ENCODE assay signal across 14 mouse cellular contexts in the genomic region with DNA sequence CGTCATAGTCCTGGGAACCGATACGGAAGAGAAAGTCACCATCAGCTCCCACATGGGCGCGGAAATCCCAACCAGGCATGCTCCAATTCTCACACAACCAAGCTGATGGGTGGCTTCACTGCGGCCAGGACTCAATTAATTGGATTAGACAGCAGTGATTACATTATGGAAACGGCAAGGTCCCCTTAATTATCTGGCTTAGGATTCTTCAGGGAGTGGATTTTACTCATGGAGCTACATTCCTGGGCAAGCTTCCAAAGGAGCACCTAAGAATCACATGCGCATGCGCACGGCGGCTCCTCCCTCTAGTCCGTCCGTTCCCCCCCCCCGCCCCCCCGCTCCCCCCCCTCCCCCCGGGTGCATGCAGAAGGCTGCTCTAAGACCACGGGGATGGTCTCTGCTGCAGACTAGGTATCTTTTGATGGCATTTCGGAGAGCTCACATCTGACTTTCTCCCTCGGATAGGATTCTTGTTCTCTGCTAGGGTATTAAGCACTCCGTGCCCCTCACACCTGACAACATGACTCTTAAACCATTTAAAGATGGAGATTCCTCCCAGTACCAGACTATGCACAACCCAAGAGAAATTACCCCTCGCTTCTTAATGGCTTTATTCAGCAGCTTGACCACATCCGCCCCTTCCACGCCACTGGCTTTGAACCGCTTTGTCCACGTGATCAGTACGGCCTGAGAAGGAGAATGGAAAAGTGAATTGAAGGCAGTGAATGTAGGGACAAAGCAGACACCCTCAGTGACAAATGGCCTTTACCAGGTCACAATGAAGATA. TPM values are rescaled to one million over a fixed set of nuclear protein-coding genes. Genes with fewer than 3 reads are reported as not detected.
A peak's percentile ranks its signal among the peaks of the same experiment; 100 is the strongest.
DNase-seq lines count a peak whose midpoint lies in the region; ATAC-seq and TF ChIP-seq lines count a peak whose summit lies in the region.
"Had no signal": no experiment of that assay in that cellular context is flagged by ENCODE, and none has a peak within 500 bp of the region (broad histone marks: within the 10 kb centered on the region; RNA-seq: fewer than 3 reads in every experiment).

No protein-coding gene starts in this region.

- DNase-seq in cerebellum, adult 9-10 months, result peak; percentile 46
- no peak for DNase-seq in cerebellum, postnatal 4 days (ENCODE audit: low spot score in 2 of 2)
- DNase-seq in limb, embryonic 14.5 days (ENCODE audit: low spot score), result peak; percentile 34
- DNase-seq in limb, embryonic 10.5 days (ENCODE audit: low spot score), result no peak
- DNase-seq in retina, postnatal 7 days (ENCODE audit: low read depth, low spot score), result peak; percentile 85
- no peak for DNase-seq in ovary, postnatal 10 days (ENCODE audit: low spot score)
- no peak for DNase-seq in heart, adult 18-20 months
- DNase-seq: adrenal gland, postnatal 10 days; cerebellum, adult 18-20 months; gastrocnemius, postnatal 10 days had no signal

- H3K27ac ChIP-seq in limb, embryonic 14.5 days (replicated peaks; ENCODE audit: low read depth, low read length), result no peak overlapping the region
- no peak overlapping the region for H3K27ac ChIP-seq in limb, embryonic 10.5 days
- H3K27ac ChIP-seq in hindbrain, embryonic 13.5 days, result peak overlapping the region; percentile 41
- H3K27ac ChIP-seq: left cerebral cortex, adult 2 months; liver, embryonic 12.5 days had no signal

- no peak overlapping the region for H3K4me3 ChIP-seq in limb, embryonic 14.5 days (replicated peaks; ENCODE audit: low read length)
- H3K4me3 ChIP-seq in limb, embryonic 10.5 days, result no peak overlapping the region
- no peak overlapping the region for H3K4me3 ChIP-seq in hindbrain, embryonic 13.5 days
- H3K4me3 ChIP-seq: erythroblast, embryonic 14.5 days; left cerebral cortex, adult 2 months; liver, embryonic 12.5 days had no signal

- no peaks in the 10 kb centered on the region for H3K4me1 ChIP-seq in limb, embryonic 14.5 days (ENCODE audit: control insufficient read depth, insufficient read depth, low read length)
- H3K4me1 ChIP-seq in limb, embryonic 10.5 days, result no peaks in the 10 kb centered on the region
- H3K4me1 ChIP-seq in hindbrain, embryonic 13.5 days (replicated peaks), result peaks cover 5% of the 10 kb centered on the region
- H3K4me1 ChIP-seq: liver, embryonic 12.5 days had no signal

- no peaks in the 10 kb centered on the region for H3K9me3 ChIP-seq in limb, embryonic 14.5 days (ENCODE audit: control insufficient read depth, low read length)
- no peaks in the 10 kb centered on the region for H3K9me3 ChIP-seq in limb, embryonic 10.5 days (replicated peaks)
- H3K9me3 ChIP-seq in hindbrain, embryonic 13.5 days, result no peaks in the 10 kb centered on the region
- H3K9me3 ChIP-seq: liver, embryonic 12.5 days had no signal

- H3K9ac ChIP-seq in limb, embryonic 14.5 days (ENCODE audit: low read depth, low read length, severe bottlenecking), result no peak overlapping the region
- H3K9ac ChIP-seq in hindbrain, embryonic 13.5 days, result no peak overlapping the region
- H3K9ac ChIP-seq: liver, embryonic 12.5 days had no signal

- no peaks in the 10 kb centered on the region for H3K27me3 ChIP-seq in limb, embryonic 14.5 days (ENCODE audit: control insufficient read depth, insufficient read depth, low read length)
- no peaks in the 10 kb centered on the region for H3K27me3 ChIP-seq in limb, embryonic 10.5 days (ENCODE audit: low read depth, poor library complexity, severe bottlenecking)
- no peaks in the 10 kb centered on the region for H3K27me3 ChIP-seq in hindbrain, embryonic 13.5 days
- H3K27me3 ChIP-seq: liver, embryonic 12.5 days had no signal

- TF ChIP-seq POLR2A in limb, embryonic 14.5 days (IDR thresholded peaks at IDR 0.05; ENCODE audit: borderline replicate concordance, extremely low read depth, insufficient read depth, insufficient read length), result no peak

- ATAC-seq in limb, embryonic 14.5 days (ENCODE audit: low FRiP score, low read depth), result no peak
- peak; percentile 32; the same call in 1 of the 2 replicates for ATAC-seq in hindbrain, embryonic 13.5 days (ENCODE audit: low FRiP score)
- ATAC-seq: liver, embryonic 12.5 days had no signal

- H3K4me2 ChIP-seq in limb, embryonic 14.5 days (replicated peaks; ENCODE audit: low read depth, low read length, severe bottlenecking), result no peak overlapping the region
- H3K4me2 ChIP-seq in hindbrain, embryonic 13.5 days, result peak overlapping the region; percentile 30
- H3K4me2 ChIP-seq: liver, embryonic 12.5 days had no signal

- 73% methylated on average over 23 of the region's 26 CpGs for WGBS in limb, embryonic 14.5 days
- 72% methylated on average over 25 of the region's 26 CpGs for WGBS in limb, embryonic 10.5 days
- WGBS in hindbrain, embryonic 13.5 days, result 54% methylated on average over 22 of the region's 26 CpGs

- H3K36me3 ChIP-seq in limb, embryonic 14.5 days (ENCODE audit: control insufficient read depth, insufficient read depth, low read length), result peaks cover 50% of the 10 kb centered on the region
- peaks cover 12% of the 10 kb centered on the region for H3K36me3 ChIP-seq in limb, embryonic 10.5 days
- H3K36me3 ChIP-seq in hindbrain, embryonic 13.5 days, result peaks cover 64% of the 10 kb centered on the region

RNA-seq across cellular contexts. Expression of gene Tacr2, which starts 44.0 kb away (rescaled TPM):
- 0.03 TPM in 1 of 2 replicates, not detected in the other for polyA plus RNA-seq in limb, embryonic 14.5 days (2012; rRNA removed)
- not detected in 2 replicates for polyA plus RNA-seq in limb, embryonic 14.5 days (2014; fragmentation: Nextera tagmentation; extraction: Ambion mirVana)
- polyA plus RNA-seq in limb, embryonic 10.5 days (2016; fragmentation: Nextera tagmentation; extraction: Ambion mirVana), result not detected in 2 replicates
- not detected in 2 replicates for polyA plus RNA-seq in hindbrain, embryonic 13.5 days (2015; fragmentation: Nextera tagmentation; extraction: Ambion mirVana)
- total RNA-seq in heart, adult 18-20 months (2021), result not detected
- total RNA-seq: gastrocnemius, postnatal 10 days had no signal
- polyA plus RNA-seq: erythroblast, embryonic 14.5 days; liver, embryonic 12.5 days had no signal

Comparison
In these comparisons a context has a peak if more than half of its experiments do, and no peak if none do; other contexts are left out.
1. DNase-seq: peak in cerebellum, adult 9-10 months (single experiment), limb, embryonic 14.5 days (single experiment) and retina, postnatal 7 days (single experiment); none in cerebellum, postnatal 4 days (0 of 2), limb, embryonic 10.5 days (single experiment), ovary, postnatal 10 days (single experiment) and heart, adult 18-20 months (0 of 2).